Comparison of ENCODE assay signal across 12 mouse cellular contexts in genomic region chr4:148833245-148833990, GRCm38 (mm10). TPM values are rescaled to one million over a fixed set of nuclear protein-coding genes. Genes with fewer than 3 reads are reported as not detected.
A peak's percentile ranks its signal among the peaks of the same experiment; 100 is the strongest.
DNase-seq lines count a peak whose midpoint lies in the region; ATAC-seq and TF ChIP-seq lines count a peak whose summit lies in the region.
"Had no signal": no experiment of that assay in that cellular context is flagged by ENCODE, and none has a peak within 500 bp of the region (broad histone marks: within the 10 kb centered on the region; RNA-seq: fewer than 3 reads in every experiment).

No protein-coding gene starts in this region.

- WGBS in heart, adult 2 months = 41% methylated on average over 21 of the region's 21 CpGs
- 80% methylated on average over 21 of the region's 21 CpGs for WGBS in heart, embryonic 10.5 days
- WGBS in stomach, embryonic 15.5 days = 63% methylated on average over 21 of the region's 21 CpGs

- peak overlapping the region; percentile 1; the same call in 1 of the 2 replicates for H3K9ac ChIP-seq in heart, adult 2 months (ENCODE audit: low read depth, low read length)
- H3K9ac ChIP-seq in stomach, embryonic 15.5 days = no peak overlapping the region
- H3K9ac ChIP-seq: forebrain, embryonic 15.5 days; intestine, embryonic 15.5 days had no signal

- H3K4me1 ChIP-seq in heart, adult 2 months (ENCODE audit: control insufficient read depth, insufficient read depth, low read length) = peaks cover 34% of the 10 kb centered on the region
- H3K4me1 ChIP-seq in heart, embryonic 10.5 days = peaks cover 60% of the 10 kb centered on the region
- peaks cover 36% of the 10 kb centered on the region for H3K4me1 ChIP-seq in stomach, embryonic 15.5 days

- no peaks in the 10 kb centered on the region for H3K9me3 ChIP-seq in heart, embryonic 10.5 days
- H3K9me3 ChIP-seq in stomach, embryonic 15.5 days = no peaks in the 10 kb centered on the region
- H3K9me3 ChIP-seq: forebrain, embryonic 15.5 days; intestine, embryonic 15.5 days had no signal

- H3K79me2 ChIP-seq in heart, adult 2 months (replicated peaks; ENCODE audit: control insufficient read depth, insufficient read depth, low read length) = no peaks in the 10 kb centered on the region; the same call in 1 of the 2 replicates

- H3K27me3 ChIP-seq in heart, adult 2 months (ENCODE audit: control insufficient read depth, insufficient read depth, low read length) = no peaks in the 10 kb centered on the region
- peaks cover 7% of the 10 kb centered on the region; the same call in 1 of the 2 replicates for H3K27me3 ChIP-seq in heart, embryonic 10.5 days (ENCODE audit: insufficient read depth, poor library complexity, severe bottlenecking)
- H3K27me3 ChIP-seq in stomach, embryonic 15.5 days (replicated peaks) = no peaks in the 10 kb centered on the region
- H3K27me3 ChIP-seq: intestine, embryonic 15.5 days had no signal

- peak in 1 of 2 experiments; percentile 43 for DNase-seq in heart, adult 2 months
- no peak for DNase-seq in heart, embryonic 10.5 days (ENCODE audit: low spot score)
- DNase-seq in heart, postnatal 14 days = peak; percentile 37 to 40
- peak; percentile 84 to 86 for DNase-seq in lung, adult 18-20 months
- no peak for DNase-seq in adrenal gland, adult (ENCODE audit: inconsistent age in 2 of 2, low spot score in 1 of 2)
- no peak for DNase-seq in thymus, postnatal 25 days
- no peak for DNase-seq in thymus, postnatal 36 days
- DNase-seq: adrenal gland, adult 2 months; cerebellum, adult 11 months had no signal

- 0 out of 2 replicates have a peak overlapping the region, but pooled peaks have one; percentile 5 for H3K4me2 ChIP-seq in stomach, embryonic 15.5 days
- H3K4me2 ChIP-seq: forebrain, embryonic 15.5 days; intestine, embryonic 15.5 days had no signal

- intact Hi-C loops in heart, adult 2 months (cut with DNase I) = loop anchor here (10.0 kb wide), 1 partner anchor 631 kb away; no protein-coding TSS in a partner anchor
- intact Hi-C loops in heart, postnatal 14 days (cut with DNase I) = no loop called here

- no peak for TF ChIP-seq POLR2A in heart, adult 2 months (IDR thresholded peaks at IDR 0.05; ENCODE audit: insufficient read depth, low read depth, low read length)

- ATAC-seq in stomach, embryonic 15.5 days (ENCODE audit: insufficient read depth, low FRiP score, low read depth) = no peak
- ATAC-seq: forebrain, embryonic 15.5 days; intestine, embryonic 15.5 days had no signal

- 0 out of 2 replicates have a peak, but pooled peaks have one; percentile 27 for TF ChIP-seq EP300 in heart, adult 2 months (IDR thresholded peaks at IDR 0.05; ENCODE audit: insufficient read depth, low read depth, low read length)

- H3K27ac ChIP-seq in heart, adult 2 months = peak overlapping the region; percentile 54
- H3K27ac ChIP-seq in heart, embryonic 10.5 days = no peak overlapping the region
- H3K27ac ChIP-seq in stomach, embryonic 15.5 days = peak overlapping the region; percentile 26; the same call in 1 of the 2 replicates
- H3K27ac ChIP-seq: forebrain, embryonic 15.5 days; intestine, embryonic 15.5 days had no signal

- TF ChIP-seq CTCF in heart, adult 2 months (IDR thresholded peaks at IDR 0.05) = peak; percentile 11; the same call in 1 of the 2 replicates

- H3K4me3 ChIP-seq in heart, adult 2 months = no peak overlapping the region
- H3K4me3 ChIP-seq in heart, embryonic 10.5 days = no peak overlapping the region
- no peak overlapping the region for H3K4me3 ChIP-seq in stomach, embryonic 15.5 days (replicated peaks)
- H3K4me3 ChIP-seq: forebrain, embryonic 15.5 days; intestine, embryonic 15.5 days had no signal

- H3K36me3 ChIP-seq in heart, adult 2 months (ENCODE audit: control insufficient read depth, insufficient read depth, low read length) = peaks cover 2% of the 10 kb centered on the region; the same call in 1 of the 2 replicates
- peaks cover 8% of the 10 kb centered on the region for H3K36me3 ChIP-seq in heart, embryonic 10.5 days
- H3K36me3 ChIP-seq in stomach, embryonic 15.5 days = no peaks in the 10 kb centered on the region
- H3K36me3 ChIP-seq: forebrain, embryonic 15.5 days; intestine, embryonic 15.5 days had no signal

RNA-seq across cellular contexts. Expression of gene Casz1, which starts 29.2 kb away (rescaled TPM):
- total RNA-seq in heart, adult 2 months (2021) = 10 to 100 TPM; 42.5 to 47.0 TPM
- polyA plus RNA-seq in heart, adult 2 months (2012; rRNA removed) = 21.2 and 22.4 TPM in 2 replicates
- polyA plus RNA-seq in heart, embryonic 10.5 days (2016; fragmentation: Nextera tagmentation; extraction: Ambion mirVana) = 15.9 and 26.3 TPM in 2 replicates
- 10 to 100 TPM; 48.1 to 53.1 TPM for total RNA-seq in heart, postnatal 14 days (2021)
- 8.9 and 10.2 TPM in 2 replicates for polyA plus RNA-seq in stomach, embryonic 15.5 days (2015; fragmentation: Nextera tagmentation; extraction: Ambion mirVana)

Comparison
In these comparisons a context has a peak if more than half of its experiments do, and no peak if none do; other contexts are left out.
1. DNase-seq: peak in heart, postnatal 14 days (2 of 2) and lung, adult 18-20 months (2 of 2); none in heart, embryonic 10.5 days (single experiment), adrenal gland, adult (0 of 2), thymus, postnatal 25 days (single experiment) and thymus, postnatal 36 days (0 of 2).